Mouse (Mus musculus) liver, adult (tissue): ENCODE results near the gene Wbp1l.

Source experiments
- GATA4 ChIP-seq: IDR thresholded peaks from 2 replicates; pipeline ENCODE4 v1.6.1; 2014; ENCODE audit warnings: mild to moderate bottlenecking, low read length; ENCODE audit not compliant: insufficient replicate concordance

The Wbp1l gene

GRCm38 (mm10) chr19:46587823-46588508 lies 10.9 kb upstream of the Wbp1l start:
- no peak for TF ChIP-seq GATA4

- TF ChIP-seq GATA4 = peak; percentile 66; the same call in 1 of the 2 replicates
Observed at GRCm38 (mm10) chr19:46591575-46591974, 7.3 kb upstream of the Wbp1l start.

GRCm38 (mm10) chr19:46592751-46593439 lies 6.0 kb upstream of the Wbp1l start:
- no peak for TF ChIP-seq GATA4

DNA sequence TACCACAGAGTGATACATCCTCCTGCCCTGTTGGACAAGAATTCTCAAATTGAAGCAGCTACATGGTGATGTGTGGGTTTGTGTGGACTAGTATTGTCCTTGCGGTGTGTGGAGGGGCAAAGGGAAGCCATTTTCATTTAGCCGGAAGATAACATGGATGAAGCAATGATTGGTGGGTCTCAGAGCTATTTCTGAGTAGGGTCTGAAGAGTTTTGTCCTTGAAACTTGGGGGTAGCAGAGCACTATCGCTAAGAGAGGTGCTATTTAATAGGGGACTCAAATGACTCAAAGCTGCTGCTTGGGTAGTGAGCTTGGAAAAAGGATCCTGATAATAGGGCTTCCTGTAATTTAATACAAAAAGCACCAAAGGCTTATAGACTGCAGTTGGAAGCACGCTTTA lies 697 bp upstream of the Wbp1l start:
- no peak for TF ChIP-seq GATA4

DNA sequence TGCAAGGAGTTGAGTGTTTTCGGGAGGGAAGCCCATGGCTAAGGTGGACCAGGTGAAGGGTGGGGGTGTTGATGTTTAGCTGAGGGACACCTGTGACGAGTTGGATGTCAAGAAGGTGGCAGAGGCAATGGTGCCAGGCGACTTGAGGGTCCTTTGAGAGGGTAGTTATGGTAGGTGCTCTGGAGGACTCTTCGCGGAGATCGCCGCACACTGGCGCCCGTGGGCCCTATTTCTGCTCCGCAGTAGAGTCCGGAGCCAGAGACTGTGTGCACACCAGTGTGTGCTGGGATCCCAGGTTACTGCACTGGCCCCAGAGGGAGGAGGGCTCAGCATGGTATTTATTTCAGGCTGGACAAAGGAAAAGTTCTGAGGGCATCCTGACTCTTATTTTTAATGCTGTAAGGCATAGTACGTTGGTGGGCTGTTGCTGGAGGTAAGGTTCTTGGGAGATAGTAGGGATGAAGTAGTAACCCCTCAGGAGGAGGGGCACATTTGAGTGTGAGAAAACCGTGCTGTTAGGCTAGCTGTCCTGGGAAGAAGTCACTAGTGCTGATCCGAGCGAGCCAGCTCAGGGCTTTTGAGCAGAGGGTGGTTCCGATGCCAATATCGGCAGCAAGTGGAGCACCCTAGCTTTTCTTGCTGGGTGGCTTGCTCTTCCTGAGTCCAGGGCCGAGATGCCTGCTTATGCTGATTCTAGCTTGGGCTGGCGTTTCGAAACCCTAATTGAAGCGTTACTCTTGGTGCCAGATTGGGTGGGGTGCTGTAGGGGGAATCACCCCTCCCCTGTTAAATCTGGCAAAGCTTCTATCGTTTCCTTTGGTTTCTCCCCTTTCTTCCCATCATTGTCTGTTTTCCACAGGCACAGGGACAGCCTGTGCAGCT lies 732 bp downstream of the Wbp1l start:
- TF ChIP-seq GATA4 = no peak

DNA sequence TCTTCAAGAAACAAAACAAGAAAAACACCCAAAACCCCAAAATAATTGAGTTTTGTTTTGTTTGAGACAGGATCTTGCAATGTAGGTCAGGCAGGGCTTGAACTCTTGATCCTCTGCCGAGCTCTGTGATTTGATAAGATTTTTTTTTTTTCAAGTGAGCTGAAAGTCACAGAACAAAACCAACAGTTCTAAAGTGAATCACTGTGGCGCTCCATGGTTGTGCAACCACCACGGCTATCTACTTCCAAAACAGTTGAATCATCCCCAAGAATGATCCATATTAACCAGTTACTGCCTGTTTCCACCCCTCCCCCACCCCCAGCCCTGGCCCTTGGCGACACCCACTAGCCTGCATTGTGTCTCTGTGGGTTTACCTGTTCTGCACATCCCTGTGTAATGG lies 1.5 kb downstream of the Wbp1l start:
- TF ChIP-seq GATA4 = peak; percentile 61; the same call in 1 of the 2 replicates

DNA sequence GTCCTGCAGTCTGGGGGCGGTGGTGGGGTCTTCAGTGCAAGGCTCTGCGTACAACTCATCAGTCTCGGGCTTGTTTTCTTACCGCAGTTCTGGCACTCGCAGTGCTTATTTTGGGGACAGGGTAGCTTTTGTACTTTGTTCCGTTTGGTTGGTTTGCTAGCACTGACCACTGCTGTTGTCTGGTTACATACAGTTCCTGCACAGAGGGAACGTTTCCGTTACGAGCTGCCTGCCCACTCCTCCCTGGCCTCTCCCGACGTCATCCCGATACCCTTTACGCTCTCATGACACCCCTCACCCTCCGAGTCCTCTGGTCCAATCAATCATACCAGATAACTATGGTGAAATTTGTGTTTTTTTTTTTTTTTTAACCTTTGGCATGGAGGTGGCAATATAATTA lies 2.6 kb downstream of the Wbp1l start:
- peak; percentile 42; the same call in 1 of the 2 replicates for TF ChIP-seq GATA4

- TF ChIP-seq GATA4 = no peak
Observed at GRCm38 (mm10) chr19:46602406-46602805, 3.5 kb downstream of the Wbp1l start.

GRCm38 (mm10) chr19:46606718-46607117 lies 7.8 kb downstream of the Wbp1l start:
- no peak for TF ChIP-seq GATA4

DNA sequence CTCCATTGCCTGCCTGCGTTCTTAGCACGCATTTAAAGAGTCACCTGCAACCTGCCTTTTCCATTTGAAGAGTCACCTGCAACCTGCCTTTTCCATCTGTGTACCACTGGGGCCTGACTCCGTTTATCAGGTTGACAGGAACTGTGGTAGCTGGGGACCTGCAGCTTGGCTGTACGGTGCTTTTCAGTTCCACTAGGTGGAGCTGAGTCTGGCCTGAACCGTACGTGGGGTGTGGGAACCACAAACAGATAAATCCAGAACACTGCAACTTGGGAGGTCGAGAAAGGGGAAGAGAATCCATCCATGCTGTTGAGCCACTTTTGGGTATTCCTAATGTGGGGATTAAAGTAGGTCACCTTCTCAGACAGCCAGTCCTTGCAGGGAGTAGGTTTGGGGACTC lies 8.5 kb downstream of the Wbp1l start:
- no peak for TF ChIP-seq GATA4

- TF ChIP-seq GATA4 = no peak
Observed at GRCm38 (mm10) chr19:46608158-46608557, 9.3 kb downstream of the Wbp1l start.

DNA sequence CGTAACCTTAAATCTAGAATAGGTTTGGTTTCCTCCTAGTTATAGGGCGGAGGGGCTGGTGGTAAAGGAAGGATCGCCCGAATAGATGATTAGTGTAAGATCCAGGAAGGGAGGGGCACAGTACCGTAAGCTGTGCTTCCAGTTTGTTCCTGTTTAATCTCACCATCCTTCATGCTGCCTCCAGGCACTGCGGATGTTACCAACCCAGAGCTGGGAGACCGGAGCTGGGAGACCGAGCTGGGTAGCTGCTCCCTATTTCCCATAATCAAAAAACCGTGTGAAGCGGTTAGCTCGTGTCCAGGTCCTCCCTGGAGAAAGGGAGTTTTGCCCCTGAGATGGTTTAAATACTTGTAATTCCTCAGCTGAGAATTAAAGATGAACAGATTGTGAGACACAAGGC lies 17.5 kb downstream of the Wbp1l start:
- TF ChIP-seq GATA4 = no peak

- no peak for TF ChIP-seq GATA4
Observed at GRCm38 (mm10) chr19:46617361-46617760, 18.5 kb downstream of the Wbp1l start.

DNA sequence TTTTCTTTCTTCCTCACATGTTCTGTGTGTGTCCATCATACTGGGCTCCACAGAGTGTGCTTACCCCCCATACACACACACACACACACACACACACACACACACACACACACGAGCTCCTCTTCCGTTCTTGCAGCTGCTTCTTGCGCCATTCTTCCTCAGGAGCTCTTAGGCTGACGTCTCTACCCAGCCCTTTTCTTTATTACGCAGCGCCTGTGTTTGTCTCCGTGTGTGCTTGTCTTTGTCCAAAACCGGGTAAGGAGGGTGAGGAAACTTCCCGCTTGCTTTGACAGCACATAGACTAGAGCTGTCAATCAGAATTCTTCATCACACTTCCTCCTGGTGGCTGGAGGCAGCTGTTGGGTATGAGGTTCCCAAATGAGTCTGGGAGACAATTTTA lies 19.4 kb downstream of the Wbp1l start:
- TF ChIP-seq GATA4 = no peak

DNA sequence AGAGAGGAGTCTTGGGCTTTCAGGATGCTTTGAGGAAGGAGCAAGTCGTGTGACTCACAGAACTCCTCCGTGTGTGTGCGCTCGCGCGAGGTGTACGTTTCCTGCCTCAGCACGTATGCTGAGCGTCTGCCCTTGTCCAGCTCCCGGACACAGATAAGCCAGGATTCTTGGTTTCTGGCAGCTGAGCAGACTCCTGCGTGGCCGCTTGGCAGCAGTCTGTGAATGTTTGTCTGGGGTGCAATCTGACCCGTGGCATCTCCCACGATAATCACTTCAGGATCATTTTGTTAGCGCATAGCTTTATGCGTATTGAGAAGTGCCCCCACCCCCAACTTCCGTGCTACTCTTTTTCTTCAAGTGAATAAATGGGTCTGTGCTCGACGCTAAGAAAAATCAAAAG lies 20.1 kb downstream of the Wbp1l start:
- peak; percentile 68; the same call in 1 of the 2 replicates for TF ChIP-seq GATA4

DNA sequence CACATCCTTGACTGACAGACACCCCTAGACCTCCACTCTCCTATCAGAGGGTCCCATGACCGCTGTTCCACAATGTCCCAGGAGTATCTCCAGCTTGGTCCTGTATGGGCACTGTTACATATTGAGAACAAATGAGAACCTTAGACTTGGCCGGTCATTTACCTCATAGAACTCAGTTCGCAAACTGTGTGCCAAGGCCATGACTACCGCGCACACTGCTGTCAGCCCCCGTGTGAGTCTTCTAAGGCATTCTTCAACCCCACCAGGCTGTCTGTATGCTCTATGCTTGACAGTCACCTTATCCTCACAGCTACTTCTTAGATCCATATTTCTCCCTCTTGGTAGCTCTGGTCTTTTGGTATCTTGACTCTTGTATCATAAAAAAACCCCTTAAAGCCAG lies 20.6 kb downstream of the Wbp1l start:
- no peak for TF ChIP-seq GATA4
